Mouse (Mus musculus): Measurements from ENCODE around the gene Cars2.
A peak's percentile ranks its signal among the peaks of the same experiment; 100 is the strongest.
"Not testable (repeated sequence)": the region's sequence is repeated elsewhere in the genome, so short reads cannot be mapped to it uniquely, and the experiment has no call there.

The Cars2 gene

DNA sequence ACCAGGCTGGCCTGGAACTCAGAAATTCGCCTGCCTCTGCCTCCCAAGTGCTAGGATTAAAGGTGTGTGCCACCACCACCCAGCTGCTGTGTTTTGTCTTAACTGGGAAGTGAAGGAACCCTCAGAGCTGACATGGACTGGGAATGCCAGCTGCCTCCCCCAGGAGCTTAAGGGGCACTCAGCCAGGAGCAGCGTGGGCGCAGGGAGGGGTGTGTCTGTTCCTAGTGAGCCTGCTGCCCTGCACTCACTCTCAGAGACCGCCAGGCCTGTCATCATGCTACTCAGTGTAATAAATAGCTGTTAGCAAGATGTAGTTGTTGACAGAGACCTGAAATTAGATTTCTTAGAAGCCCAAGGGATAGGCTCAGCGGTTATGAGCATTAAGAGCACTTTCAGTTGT is 39.6 kb downstream of the Cars2 start:
- DNase-seq (ENCODE audit: low spot score), result no peak

DNA sequence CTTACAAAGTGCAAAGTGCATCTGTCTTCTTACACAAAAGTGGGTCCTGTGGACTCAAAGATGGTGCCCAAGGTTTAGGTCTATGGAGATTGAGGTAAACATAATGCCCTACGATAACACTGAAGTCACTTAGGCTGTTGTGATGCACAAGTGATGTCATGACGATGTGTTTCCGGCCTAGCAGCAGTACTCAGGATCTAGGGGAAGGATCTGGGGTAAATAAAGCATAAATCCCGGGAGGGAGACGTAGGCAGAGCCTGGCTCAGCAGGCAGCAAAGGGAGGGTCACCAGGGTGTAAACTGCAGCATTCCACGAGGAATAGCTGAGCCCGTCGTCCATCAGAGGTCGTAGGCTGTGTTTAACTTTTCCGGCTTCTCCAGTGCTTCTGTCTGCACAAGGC is 41.7 kb downstream of the Cars2 start:
- no peak for DNase-seq (ENCODE audit: low spot score)

GRCm38 (mm10) chr8:11506802-11507201 is 43.8 kb downstream of the Cars2 start:
- DNase-seq (ENCODE audit: low spot score), result no peak

DNA sequence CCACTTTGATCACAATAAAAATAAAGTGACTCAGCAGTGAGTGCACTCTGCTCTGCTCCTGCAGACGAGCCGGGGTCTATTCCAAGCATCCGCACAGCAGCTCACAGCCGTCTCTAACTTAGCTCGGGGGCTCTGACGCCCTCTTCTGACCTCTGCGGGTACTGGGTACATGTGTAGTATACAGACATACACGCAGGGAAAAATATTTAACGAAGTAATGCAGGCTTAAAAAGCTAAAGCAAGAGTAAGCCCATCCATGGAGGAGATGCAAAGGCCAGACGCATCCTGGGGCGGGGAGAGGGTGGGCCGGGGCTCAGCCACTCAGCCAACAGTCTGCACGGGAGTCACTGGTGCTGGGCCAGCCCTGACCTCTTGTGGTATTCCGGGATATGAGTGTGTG is 44.5 kb downstream of the Cars2 start:
- DNase-seq (ENCODE audit: low spot score), result no peak

GRCm38 (mm10) chr8:11503476-11504232 is 46.9 kb downstream of the Cars2 start:
- no peak for DNase-seq (ENCODE audit: low spot score)

GRCm38 (mm10) chr8:11498786-11499485 is 51.6 kb downstream of the Cars2 start:
- DNase-seq (ENCODE audit: low spot score), result no peak

GRCm38 (mm10) chr8:11498281-11498680 is 52.3 kb downstream of the Cars2 start:
- no peak for DNase-seq (ENCODE audit: low spot score)

- DNase-seq (ENCODE audit: low spot score), result peak; percentile 64
Observed at GRCm38 (mm10) chr8:11497017-11497990, 53.3 kb downstream of the Cars2 start, which contains the start of gene Naxd. Naxd (plus strand) TSS chr8:11497506.

GRCm38 (mm10) chr8:11492340-11492739 is 58.2 kb downstream of the Cars2 start:
- not testable (repeated sequence) for DNase-seq (ENCODE audit: low spot score)

DNA sequence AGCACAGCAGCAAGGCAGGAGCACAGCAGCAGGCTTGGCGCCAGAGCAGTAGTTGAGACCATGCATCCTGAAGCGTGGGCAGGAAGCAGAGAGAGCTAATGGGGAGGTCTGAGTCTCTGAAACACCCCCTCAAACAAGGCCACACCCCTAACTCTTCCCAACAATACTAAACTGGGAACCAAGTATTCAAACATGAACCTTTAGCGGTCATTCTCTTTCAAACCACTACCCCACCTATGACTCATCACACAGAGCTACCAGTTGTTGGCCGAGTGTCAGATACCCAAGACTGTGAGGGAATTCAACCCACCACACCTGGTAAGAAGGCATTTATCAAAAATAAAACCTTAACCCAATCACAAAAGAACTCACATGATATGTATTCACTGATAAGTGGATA is 63.4 kb downstream of the Cars2 start:
- DNase-seq (ENCODE audit: low spot score), result no peak

DNA sequence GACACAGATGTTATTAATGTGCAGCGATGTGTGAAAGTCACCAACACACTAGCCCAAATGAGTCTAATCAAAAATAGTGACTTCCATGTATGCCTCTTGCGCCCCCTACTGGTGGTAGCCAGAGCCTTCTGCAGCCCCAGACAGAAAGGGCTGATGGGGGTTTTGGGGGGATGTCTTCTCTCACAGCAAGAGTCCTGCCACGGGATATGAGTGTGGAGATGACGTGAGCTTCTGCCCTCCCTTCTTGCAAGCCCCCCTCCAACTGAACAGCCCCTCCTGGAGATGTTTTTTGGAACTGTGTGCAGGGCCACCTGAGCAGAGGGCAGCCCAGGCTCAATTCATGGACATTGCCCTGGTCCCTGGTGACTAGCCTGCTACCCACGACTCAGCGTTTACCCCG is 64.4 kb downstream of the Cars2 start:
- DNase-seq (ENCODE audit: low spot score), result no peak

- no peak for DNase-seq (ENCODE audit: low spot score)
Observed at GRCm38 (mm10) chr8:11482537-11482936, 68.0 kb downstream of the Cars2 start.

- DNase-seq (ENCODE audit: low spot score), result no peak
Observed at GRCm38 (mm10) chr8:11481876-11482275, 68.7 kb downstream of the Cars2 start.

DNA sequence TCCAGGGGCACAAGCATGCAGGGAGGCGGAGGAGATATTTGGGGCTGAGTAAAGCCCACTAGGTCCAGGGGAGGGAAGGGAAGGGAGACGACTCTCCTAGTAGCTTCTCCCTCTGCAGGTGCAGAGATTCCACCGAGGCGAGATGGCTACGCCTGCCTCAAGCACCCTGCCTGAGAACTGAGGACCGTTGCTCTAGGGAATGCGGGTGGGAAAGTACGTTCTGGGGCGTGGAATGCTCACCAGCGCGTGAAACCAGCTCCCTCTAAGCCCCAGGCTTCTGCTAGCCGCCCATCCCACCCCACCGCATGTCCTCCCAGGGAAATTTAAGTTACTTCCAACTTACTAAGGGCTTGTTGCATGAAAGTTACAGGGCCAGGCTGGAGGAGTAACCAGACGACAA is 71.0 kb downstream of the Cars2 start:
- DNase-seq (ENCODE audit: low spot score), result no peak

DNA sequence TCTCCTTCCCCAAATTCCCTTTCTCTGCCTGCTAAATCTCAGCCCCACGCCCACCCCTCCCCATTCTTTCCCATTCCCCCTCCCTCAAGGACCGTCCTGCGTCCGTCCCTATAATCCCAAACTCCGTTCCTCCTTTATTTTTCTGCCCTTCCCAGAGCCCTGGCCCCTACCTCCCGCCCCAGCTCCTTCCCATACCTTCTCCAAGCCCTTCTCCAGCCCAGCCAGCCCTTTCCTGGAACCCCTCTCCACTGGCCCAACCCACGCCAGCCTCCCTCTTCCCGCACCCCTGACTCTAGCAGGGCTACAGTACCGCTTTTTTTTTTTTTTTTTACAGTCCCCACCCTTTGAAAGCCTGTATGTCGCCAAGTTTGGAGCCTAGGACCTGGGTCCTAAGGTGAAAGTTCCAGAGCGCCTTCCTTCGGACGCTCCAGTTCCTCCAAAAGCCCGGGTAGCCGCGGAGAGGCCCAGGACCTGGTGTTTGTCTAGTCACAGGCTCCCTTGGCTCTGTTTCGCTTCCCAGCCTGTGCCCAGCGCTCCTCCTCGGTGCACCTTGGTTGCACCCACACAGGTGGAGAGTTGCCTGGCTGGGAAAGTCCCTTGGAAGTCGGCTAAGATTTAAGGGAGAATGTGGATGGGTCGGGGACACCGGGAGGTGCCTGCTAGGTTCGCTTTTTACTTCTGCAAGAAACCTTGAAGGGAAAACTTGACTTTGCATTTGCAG is 71.6 kb downstream of the Cars2 start:
- DNase-seq (ENCODE audit: low spot score), result no peak

DNA sequence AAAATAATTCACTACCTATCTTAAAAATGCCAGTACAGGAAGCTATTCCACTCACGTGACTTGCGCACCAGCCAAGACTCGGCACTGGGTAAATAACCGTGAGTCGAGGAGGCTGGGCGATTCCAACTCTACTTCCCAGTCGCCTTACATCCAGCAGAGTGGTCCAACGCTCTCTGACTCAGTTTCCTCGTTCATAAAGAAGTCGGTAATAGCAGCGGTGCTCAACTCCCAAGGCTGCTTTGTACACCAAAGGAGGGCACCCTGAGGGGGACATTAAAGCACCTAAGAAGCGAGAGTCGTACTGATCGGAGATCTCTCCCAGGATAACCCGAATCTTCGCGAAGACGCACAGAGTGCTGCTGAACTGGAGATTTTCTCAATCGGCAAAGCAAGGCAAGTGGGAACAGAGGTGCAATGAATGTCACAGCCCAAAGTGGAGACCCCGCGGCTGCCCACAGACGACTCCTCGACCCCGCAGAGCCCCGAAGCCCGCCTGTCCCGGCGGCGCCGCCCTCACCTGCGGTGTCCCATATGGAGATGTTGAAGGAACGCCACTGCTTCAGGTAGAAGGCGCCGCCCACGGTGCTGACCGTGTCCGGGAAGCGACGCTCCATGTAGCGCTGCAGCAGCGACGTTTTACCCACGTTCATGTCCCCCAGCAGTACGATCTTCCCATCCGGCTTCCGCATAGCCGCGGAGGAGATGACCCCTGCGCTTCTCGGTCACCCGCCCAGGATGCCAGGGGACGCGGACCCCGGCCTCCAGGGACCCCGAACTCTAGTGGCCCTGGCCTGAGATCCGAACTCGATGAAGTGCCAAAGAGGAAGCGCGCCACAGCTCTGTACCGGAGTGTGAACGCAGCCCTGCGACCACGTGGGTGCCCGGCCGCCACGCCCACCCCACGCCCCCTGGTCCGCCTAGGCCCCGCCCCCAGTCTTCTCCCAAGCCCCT is 72.5 kb downstream of the Cars2 start, which contains the start of gene Rab20:
Gene Rab20 (minus strand): TSS at position 900 of the 951 bp plus-strand sequence.
- DNase-seq (ENCODE audit: low spot score), result no peak

DNA sequence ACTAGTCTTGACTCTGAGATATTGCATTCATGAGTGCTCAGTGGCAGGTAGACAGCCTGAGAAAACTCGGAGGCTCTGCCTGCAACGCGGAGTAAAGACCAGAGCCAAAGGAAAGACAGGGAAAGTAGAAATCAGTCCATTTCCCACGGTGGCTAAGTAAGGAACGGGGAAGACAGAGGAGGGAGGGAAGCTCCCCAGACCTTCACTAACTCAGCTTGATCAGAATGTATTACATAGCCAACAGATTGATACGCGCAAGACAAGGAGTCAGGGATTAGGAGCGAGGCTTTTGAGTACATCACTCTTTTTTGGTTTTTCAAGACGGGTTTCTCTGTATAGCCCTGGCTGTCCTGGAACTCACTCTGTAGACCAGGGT is 73.4 kb downstream of the Cars2 start:
- no peak for DNase-seq (ENCODE audit: low spot score)

DNA sequence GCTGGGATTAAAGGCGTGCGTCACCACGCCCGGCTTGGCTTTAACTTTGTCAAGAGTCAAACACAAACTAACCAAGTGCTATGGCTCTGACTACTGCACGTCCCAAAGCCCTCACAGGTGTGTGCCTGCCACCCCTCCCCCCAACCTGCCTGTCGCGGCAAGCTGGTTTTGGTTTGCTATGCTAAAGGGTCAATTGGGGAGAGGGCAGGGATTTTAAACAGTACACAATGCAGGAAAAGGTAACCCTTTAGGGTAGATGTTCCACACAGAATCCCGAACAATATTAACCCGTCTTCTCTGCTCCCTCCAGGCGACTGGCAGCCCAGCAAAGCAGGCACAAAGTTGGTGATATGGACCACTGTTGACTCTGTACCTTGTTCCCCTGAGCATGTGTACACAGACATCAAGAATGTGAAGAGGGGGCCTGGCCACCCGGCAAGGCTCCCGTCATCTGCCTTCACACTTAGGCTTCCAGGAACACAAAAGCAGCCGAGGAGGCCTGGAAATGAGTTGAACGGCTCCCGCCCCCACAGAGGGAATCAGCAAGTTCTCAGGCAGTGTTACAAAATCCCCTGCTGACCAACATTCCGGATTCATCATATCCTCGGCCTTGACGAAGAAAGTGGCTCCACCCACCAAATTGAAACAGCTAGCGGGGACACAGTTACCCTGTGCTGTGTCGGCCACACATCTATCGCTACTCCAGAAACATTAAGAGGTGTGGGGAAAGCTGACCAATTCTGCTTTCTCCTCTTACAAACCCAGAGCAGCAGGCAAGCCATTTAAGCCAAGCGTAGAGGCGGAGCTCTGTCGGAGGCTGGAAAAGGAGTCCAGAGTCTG is 74.0 kb downstream of the Cars2 start:
- DNase-seq (ENCODE audit: low spot score), result no peak

DNA sequence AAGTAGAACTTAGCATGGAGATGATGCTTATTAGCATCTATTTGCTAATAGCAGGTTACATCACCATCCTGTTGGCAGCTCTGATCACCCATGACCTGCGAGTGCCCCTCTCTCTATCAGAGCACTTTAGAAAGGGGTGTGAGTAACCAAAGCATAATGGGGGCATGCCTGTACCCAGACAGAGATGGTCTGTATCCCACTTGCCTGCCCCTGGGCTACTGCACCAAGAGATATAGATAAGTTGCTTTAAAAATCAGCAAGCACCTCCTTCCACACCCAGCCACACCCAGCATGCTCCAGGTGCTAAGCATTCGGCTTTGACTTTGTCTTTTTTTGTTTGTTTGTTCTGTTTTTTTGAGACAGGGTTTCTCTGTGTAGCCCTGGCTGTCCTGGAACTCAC is 74.7 kb downstream of the Cars2 start:
- no peak for DNase-seq (ENCODE audit: low spot score)

- no peak for DNase-seq (ENCODE audit: low spot score)
Observed at GRCm38 (mm10) chr8:11475397-11475796, 75.2 kb downstream of the Cars2 start.

Data from urinary bladder, postnatal 10 days (tissue).